In genomic region chr10:41731932-41732331, GRCm38 (mm10) we compare ENCODE assay signal across 29 mouse cellular contexts. TPM values are rescaled to one million over a fixed set of nuclear protein-coding genes. Genes with fewer than 3 reads are reported as not detected.
DNase-seq lines count a peak whose midpoint lies in the region; ATAC-seq and TF ChIP-seq lines count a peak whose summit lies in the region.
"Had no signal": no experiment of that assay in that cellular context is flagged by ENCODE, and none has a peak within 500 bp of the region (broad histone marks: within the 10 kb centered on the region; RNA-seq: fewer than 3 reads in every experiment).

No protein-coding gene starts in this region.

- H3K27ac ChIP-seq in gastrocnemius, adult 2 months = peak overlapping the region; percentile 62
- H3K27ac ChIP-seq in embryonic facial prominence, embryonic 15.5 days (replicated peaks) = no peak overlapping the region
- H3K27ac ChIP-seq in forebrain, embryonic 16.5 days (ENCODE audit: low read length) = no peak overlapping the region
- no peak overlapping the region for H3K27ac ChIP-seq in intestine, embryonic 15.5 days
- H3K27ac ChIP-seq: embryonic facial prominence, embryonic 12.5 days; forebrain, embryonic 10.5 days; forebrain, embryonic 13.5 days; heart, embryonic 10.5 days; heart, embryonic 13.5 days; hindbrain, embryonic 14.5 days; hindbrain, postnatal 0 days had no signal

- H3K9ac ChIP-seq in embryonic facial prominence, embryonic 15.5 days = no peak overlapping the region
- no peak overlapping the region for H3K9ac ChIP-seq in forebrain, embryonic 16.5 days (replicated peaks; ENCODE audit: low read depth, low read length)
- H3K9ac ChIP-seq in intestine, embryonic 15.5 days = no peak overlapping the region
- H3K9ac ChIP-seq: embryonic facial prominence, embryonic 12.5 days; forebrain, embryonic 13.5 days; forebrain, postnatal 0 days; heart, embryonic 13.5 days; hindbrain, embryonic 14.5 days had no signal

- no peaks in the 10 kb centered on the region for H3K4me1 ChIP-seq in embryonic facial prominence, embryonic 15.5 days
- no peaks in the 10 kb centered on the region for H3K4me1 ChIP-seq in forebrain, embryonic 16.5 days (replicated peaks; ENCODE audit: control insufficient read depth, insufficient read depth, low read length)
- H3K4me1 ChIP-seq in intestine, embryonic 15.5 days (replicated peaks) = no peaks in the 10 kb centered on the region
- H3K4me1 ChIP-seq: embryonic facial prominence, embryonic 12.5 days; heart, embryonic 10.5 days had no signal

- no peak overlapping the region for H3K4me3 ChIP-seq in gastrocnemius, adult 2 months
- no peak overlapping the region for H3K4me3 ChIP-seq in embryonic facial prominence, embryonic 15.5 days (replicated peaks)
- no peak overlapping the region for H3K4me3 ChIP-seq in forebrain, embryonic 16.5 days (replicated peaks; ENCODE audit: low read length)
- H3K4me3 ChIP-seq in intestine, embryonic 15.5 days (replicated peaks) = no peak overlapping the region
- H3K4me3 ChIP-seq: embryonic facial prominence, embryonic 12.5 days; forebrain, embryonic 10.5 days; forebrain, embryonic 13.5 days; heart, embryonic 10.5 days; heart, embryonic 13.5 days had no signal

- peaks cover 15% of the 10 kb centered on the region for H3K36me3 ChIP-seq in embryonic facial prominence, embryonic 15.5 days
- peaks cover 3% of the 10 kb centered on the region for H3K36me3 ChIP-seq in forebrain, embryonic 16.5 days (ENCODE audit: control insufficient read depth, insufficient read depth)
- H3K36me3 ChIP-seq in intestine, embryonic 15.5 days = 0 out of 2 replicates have a peak, but pooled peaks cover 6% of the 10 kb centered on the region

- H3K4me2 ChIP-seq in embryonic facial prominence, embryonic 15.5 days (replicated peaks) = no peak overlapping the region
- H3K4me2 ChIP-seq in forebrain, embryonic 16.5 days (ENCODE audit: low read length) = no peak overlapping the region
- H3K4me2 ChIP-seq in intestine, embryonic 15.5 days (replicated peaks) = no peak overlapping the region
- H3K4me2 ChIP-seq: embryonic facial prominence, embryonic 12.5 days; forebrain, embryonic 13.5 days; heart, embryonic 13.5 days; hindbrain, embryonic 14.5 days had no signal

- no peaks in the 10 kb centered on the region for H3K27me3 ChIP-seq in embryonic facial prominence, embryonic 15.5 days
- no peaks in the 10 kb centered on the region for H3K27me3 ChIP-seq in forebrain, embryonic 16.5 days (replicated peaks; ENCODE audit: control insufficient read depth, insufficient read depth, low read length)
- no peaks in the 10 kb centered on the region for H3K27me3 ChIP-seq in intestine, embryonic 15.5 days (replicated peaks)
- H3K27me3 ChIP-seq: CH12.LX; embryonic facial prominence, embryonic 12.5 days; forebrain, embryonic 13.5 days; heart, embryonic 13.5 days had no signal

- peak; percentile 57; the same call in 1 of the 2 replicates for ATAC-seq in embryonic facial prominence, embryonic 15.5 days (ENCODE audit: insufficient number of reproducible peaks, low FRiP score, low TSS enrichment, low read depth)
- no peak for ATAC-seq in forebrain, embryonic 16.5 days
- ATAC-seq in intestine, embryonic 15.5 days = no peak
- ATAC-seq: forebrain, embryonic 13.5 days; forebrain, postnatal 0 days; hindbrain, postnatal 0 days; inflammation-experienced regulatory T-cells, adult 6 months; intestine, postnatal 0 days had no signal

- intact Hi-C loops in gastrocnemius, adult 2 months (cut with DNase I) = no loop called here

- no peak for TF ChIP-seq CTCF in gastrocnemius, adult 2 months (IDR thresholded peaks at IDR 0.05)

- H3K9me3 ChIP-seq in embryonic facial prominence, embryonic 15.5 days (replicated peaks) = no peaks in the 10 kb centered on the region
- peaks cover 2% of the 10 kb centered on the region; the same call in 1 of the 2 replicates for H3K9me3 ChIP-seq in forebrain, embryonic 16.5 days (ENCODE audit: control insufficient read depth, low read length)
- H3K9me3 ChIP-seq in intestine, embryonic 15.5 days = no peaks in the 10 kb centered on the region
- H3K9me3 ChIP-seq: embryonic facial prominence, embryonic 12.5 days; forebrain, embryonic 13.5 days; heart, embryonic 10.5 days; heart, embryonic 13.5 days had no signal

- 85% methylated on average over 4 of the region's 4 CpGs for WGBS in embryonic facial prominence, embryonic 15.5 days
- WGBS in forebrain, embryonic 16.5 days = 90% methylated on average over 4 of the region's 4 CpGs
- 86% methylated on average over 4 of the region's 4 CpGs for WGBS in intestine, embryonic 15.5 days

- peak; percentile 13 for DNase-seq in adrenal gland, postnatal 10 days
- no peak for DNase-seq in adrenal gland, adult 8-10 months
- no peak for DNase-seq in gastrocnemius, adult 2 months
- no peak for DNase-seq in gastrocnemius, postnatal 4 days (ENCODE audit: low spot score in 2 of 2)
- DNase-seq in NIH3T3 (ENCODE audit: low read depth) = peak; percentile 36
- DNase-seq: B cell, adult 2 months; cerebellum, adult 18-20 months; cerebellum, adult 9-10 months; cerebellum, postnatal 14 days; forebrain, postnatal 0 days; gastrocnemius, postnatal 10 days; heart, adult 18-20 months; heart, postnatal 14 days; heart, postnatal 4 days; kidney, adult 8-10 months had no signal

RNA-seq across cellular contexts. Expression of gene Ccdc162, which starts 15.5 kb away (rescaled TPM):
- under 1 TPM; 0.55 to 0.66 TPM for total RNA-seq in adrenal gland, postnatal 10 days (2021)
- 1 to 10 TPM in 1 of 4 experiments, under 1 TPM in 3; 0.35 to 1.4 (median 0.58) TPM for total RNA-seq in adrenal gland, adult 8-10 months (2022)
- total RNA-seq in gastrocnemius, adult 2 months (2021) = 1 to 10 TPM in 1 of 2 experiments, under 1 TPM in 1; 0.89 to 1.3 TPM
- 1 to 10 TPM; 2.6 to 3.4 TPM for total RNA-seq in gastrocnemius, postnatal 4 days (2021)
- 2.1 and 2.9 TPM in 2 replicates for polyA plus RNA-seq in embryonic facial prominence, embryonic 15.5 days (2015; fragmentation: Nextera tagmentation; extraction: Ambion mirVana)
- 0.34 and 0.44 TPM in 2 replicates for polyA plus RNA-seq in forebrain, embryonic 16.5 days (2015; fragmentation: Nextera tagmentation; extraction: Ambion mirVana)
- polyA plus RNA-seq in intestine, embryonic 15.5 days (2015; fragmentation: Nextera tagmentation; extraction: Ambion mirVana) = 0.93 and 0.95 TPM in 2 replicates
- polyA plus RNA-seq: G1E had no signal

Comparison
In these comparisons a context has a peak if more than half of its experiments do, and no peak if none do; other contexts are left out.
1. DNase-seq: peak in adrenal gland, postnatal 10 days (single experiment) and NIH3T3 (single experiment); none in adrenal gland, adult 8-10 months (single experiment), gastrocnemius, adult 2 months (single experiment) and gastrocnemius, postnatal 4 days (0 of 2).